Mouse (Mus musculus) lung, postnatal 25 days (tissue): ENCODE results near the gene Mras.

Experiments
- DNase-seq: peaks from one replicate; pipeline ENCODE4 v3.0.0; 2022; ENCODE audit warnings: low spot score

Mras gene

DNA sequence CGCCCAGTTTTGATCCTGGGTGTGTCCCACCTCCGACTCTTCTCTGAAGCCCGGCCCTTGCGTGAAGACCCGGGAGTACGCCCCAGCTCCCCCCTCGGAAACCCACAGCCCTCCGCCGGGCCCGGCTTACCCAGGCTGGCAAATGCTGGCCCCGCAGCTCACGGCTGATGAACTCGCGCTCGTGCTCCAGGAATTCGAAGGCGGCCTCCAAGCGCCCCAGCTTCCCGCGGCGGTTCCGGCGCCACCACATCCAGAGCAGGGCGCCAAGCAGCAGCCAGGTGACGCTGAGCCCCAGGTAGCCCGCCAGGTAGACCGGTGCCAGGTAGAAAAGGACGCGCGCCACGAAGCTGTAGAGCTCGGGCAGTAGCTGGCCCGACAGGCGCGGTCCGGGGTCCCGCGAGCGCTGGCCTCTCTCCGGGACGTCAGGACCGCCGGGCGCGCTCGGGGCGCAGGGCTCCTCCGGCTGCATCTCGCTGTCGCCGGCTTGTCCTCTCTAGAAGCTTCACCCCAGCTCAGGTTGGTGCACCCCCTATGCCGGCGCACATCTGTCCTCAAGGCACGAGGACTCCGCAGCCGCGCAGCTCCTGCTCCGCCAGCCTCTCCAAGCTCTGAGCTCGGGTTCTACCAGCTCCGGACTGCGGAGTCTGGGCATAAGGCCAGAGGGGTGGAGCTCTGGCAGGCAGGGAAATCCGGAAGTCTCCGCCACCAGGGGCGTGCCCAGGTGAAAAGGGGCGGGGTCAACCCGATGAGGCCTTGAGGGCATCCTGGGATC is 79.1 kb downstream of the Mras start, which contains the start of gene Esyt3:
TSS of gene Esyt3 (minus strand) at position 637 of the 772 bp plus-strand sequence.
- peak; percentile 63 for DNase-seq

DNA sequence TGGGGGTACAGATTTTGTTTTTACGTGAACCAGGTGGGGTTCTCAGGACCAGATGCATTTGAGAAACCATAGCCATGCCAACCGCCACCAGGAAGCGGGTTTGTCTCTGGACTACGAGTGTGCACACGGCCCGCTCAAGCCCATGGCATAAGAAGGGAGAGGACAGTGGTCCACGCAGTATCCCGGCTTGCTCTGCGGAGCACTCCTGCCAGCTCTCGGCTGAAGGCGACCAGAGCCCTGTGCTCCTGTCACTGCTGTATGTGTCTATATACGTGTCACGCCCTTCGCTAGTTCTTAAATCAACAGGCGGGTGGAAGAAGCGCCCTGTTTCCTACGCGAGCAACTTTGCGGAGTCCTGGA is 79.6 kb downstream of the Mras start:
- no peak for DNase-seq

DNA sequence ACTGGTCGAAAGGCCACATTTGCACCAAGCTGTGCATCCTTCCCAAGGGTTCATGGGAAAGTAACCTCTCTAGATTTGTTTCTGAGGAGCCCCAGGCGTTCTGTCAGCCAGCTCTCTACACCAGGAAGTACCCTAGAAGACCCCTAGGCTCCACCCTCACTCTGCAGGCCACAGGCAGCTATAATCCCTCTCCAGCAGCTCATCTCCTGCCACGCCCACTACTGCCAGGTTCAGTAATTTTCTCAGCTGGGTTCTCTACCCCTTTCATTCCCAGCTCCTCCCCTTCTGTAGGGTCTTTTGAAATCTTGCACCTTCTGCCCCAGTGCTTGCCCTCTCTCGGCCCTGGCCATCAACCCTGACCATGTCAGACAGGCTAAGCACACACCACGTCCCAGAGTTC is 81.2 kb downstream of the Mras start:
- no peak for DNase-seq

DNA sequence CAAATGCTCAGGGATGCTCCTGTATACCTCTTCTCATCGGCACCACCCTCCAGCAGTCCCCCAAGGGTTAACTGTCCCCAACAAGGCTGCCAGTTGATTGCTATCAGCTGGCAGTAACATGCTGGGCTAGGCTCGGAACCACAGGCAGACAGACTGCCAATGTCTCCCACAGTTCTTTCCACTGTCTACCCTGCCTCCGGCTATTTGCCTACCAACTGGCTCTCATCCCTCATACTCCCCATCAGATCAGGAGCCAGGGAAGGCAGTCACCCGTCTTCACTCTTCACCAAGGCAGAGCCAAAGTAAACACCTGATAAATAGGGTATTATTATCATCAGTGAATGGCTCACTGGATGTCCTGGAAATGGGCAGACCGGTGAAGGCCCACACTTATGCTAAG is 82.4 kb downstream of the Mras start:
- no peak for DNase-seq

DNA sequence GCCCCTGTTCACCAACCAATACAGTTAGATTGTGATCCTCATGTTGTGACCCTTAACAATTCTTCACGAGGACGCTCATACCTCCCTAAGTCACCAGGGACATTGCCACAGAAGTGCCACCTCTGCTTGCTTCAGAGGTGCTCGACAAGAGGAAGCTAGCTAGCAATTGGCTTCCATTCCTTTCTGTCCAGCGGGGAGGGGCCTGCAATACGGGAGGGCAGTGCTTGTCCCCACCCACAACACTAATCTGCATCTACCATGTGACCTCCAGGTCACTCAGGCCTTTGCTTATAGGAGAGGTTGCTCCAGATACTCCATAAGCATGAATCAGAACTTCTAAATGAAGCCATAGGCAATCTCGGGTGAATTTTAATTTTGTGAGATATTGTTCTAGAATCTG is 83.8 kb downstream of the Mras start:
- DNase-seq = peak; percentile 16

DNA sequence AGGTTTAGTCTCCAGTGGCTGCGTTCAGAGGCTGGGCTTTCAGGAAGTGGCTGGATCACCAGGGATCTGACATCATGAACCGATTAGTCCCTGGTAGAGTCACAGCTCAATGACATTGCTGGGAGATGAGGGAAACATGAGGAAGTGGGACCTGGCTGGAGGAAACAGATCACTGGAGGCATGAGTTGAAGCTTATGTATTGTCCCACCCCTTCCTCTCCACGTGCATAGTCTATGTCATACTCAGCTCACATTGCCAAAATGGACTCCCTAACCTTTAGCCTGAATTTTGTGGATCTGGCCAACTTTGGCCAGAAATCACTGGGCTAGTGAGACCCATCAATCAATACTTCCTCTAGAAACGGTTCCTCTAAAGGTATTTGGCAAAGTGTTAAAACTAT is 84.2 kb downstream of the Mras start:
- DNase-seq = no peak

DNA sequence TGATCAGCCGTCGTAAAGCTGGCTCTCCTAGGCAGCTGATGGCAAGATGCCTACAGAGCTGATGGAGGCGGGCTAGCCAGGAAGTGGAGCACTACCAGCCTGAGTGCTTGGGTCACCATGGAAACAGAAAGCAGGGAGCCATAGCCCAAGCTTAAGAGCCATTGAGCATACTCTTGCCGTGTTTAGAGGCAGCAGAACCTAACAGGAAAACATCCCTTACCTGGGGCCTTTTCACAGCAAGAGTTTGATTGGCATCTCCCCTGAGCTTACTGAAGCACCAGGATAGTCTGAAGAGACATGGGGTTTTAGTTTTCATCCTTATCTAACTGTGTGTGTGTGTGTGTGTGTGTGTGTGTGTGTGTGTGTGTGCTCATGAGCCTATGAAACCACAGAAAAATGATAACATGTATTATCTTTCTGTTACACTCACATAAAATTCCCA is 91.8 kb downstream of the Mras start:
- peak; percentile 60 for DNase-seq

DNA sequence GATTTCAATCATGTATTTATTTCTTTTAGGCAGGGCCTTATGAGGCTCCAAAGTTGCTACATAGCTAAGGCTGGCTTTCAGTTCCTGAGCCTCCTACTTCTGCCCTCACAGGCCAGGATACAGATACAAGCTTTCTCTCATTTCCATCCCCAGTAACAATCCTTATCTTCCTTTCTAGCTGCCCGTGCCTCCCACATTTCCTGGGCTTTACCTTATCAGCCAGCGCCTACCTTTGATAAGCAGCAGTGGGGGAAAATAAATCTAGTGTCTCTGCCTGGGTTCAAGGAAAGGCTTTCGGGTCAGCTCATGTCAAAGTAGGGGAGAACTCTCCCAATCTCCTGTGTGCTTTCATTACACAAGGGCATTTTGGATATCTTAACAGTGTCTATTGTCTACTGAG is 95.6 kb downstream of the Mras start:
- DNase-seq = no peak

DNA sequence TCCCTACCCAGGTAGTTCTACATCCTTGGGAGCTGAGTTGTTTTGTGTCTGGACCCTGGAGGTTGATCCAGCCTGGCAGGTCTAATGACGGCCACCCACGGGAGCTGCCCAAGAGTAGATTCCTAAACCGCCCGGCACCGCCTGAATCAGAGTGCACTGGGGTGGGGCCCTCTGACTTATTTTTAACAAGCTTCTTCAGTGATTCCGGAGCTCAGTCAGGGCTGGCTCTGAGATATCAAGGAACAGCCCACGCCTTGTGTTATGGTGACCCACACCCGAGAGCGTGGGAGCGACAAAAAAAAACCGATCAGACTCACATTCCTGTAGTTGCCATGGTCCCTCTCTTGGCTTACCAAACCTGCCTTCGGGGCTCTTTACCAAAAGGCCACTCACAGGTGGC is 97.1 kb downstream of the Mras start:
- DNase-seq = no peak

DNA sequence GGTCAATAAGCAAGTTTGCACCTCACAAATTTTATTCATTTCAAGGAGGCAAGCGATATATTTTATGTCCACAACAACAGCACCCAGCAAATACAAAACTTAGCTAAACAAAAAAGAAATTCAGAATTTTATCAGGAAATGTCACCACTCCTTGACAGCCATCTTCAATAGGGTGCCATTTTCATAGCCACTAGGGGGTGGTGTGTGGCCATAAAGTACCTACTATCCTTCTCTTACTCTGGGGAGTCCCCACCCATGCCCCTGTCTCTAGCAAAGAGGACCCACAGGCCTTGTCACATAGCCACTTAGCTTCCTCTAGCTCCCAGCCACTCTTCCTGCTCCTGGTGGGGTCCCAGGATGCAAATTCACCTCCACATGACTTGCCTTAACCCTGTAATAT is 98.0 kb downstream of the Mras start:
- DNase-seq = no peak

DNA sequence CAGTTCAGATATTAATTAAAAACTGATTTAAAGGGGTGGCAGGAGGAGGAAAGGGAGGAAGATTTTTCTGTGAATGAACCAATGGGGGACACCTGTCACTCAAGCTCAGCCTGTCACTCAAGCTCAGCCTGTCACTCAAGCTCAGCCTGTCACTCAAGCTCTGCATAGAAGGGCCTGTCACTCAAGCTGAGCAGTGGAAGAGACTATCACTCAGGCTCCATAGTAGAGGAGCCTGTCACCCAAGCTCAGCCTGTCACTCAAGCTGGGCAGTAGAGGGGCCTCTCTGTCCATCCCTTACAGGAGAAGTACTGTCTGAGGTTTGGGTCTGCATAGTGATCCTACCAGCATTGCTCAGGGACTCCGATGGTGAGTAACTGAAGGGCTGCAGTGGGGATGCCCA is 98.9 kb downstream of the Mras start:
- DNase-seq = no peak

DNA sequence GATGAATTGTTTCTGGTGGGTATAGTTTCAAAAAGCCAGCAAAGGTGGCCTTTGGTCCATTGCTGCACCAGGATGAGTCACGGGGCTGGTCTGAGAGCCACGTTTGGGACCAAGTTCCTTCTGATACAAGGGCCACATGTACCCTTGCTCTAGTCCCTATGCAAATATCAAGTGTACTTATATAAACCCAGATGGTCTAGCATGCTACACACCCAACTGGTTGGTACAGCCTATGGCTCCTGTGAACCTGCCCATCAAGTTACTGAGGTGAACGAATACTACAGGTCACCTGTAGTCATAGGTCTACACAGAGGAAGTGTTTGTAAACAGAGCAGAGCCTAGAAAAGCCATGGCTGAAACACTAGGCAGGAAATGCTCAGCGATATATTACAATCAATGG is 100.6 kb downstream of the Mras start:
- DNase-seq = no peak
